Mouse (Mus musculus): Measurements from ENCODE around the gene Gm10337. TPM values are rescaled to one million over a fixed set of nuclear protein-coding genes. Genes with fewer than 3 reads are reported as not detected.

Gm10337 gene
- total RNA-seq (2022): 1 to 10 TPM in 3 of 4 experiments, not detected in 1; 3.5 to 9.2 (median 8.3) TPM

GRCm38 (mm10) chr15:102503447-102503846 lies at the start of gene Gm10337:
Gene Gm10337 (plus strand): TSS chr15:102503722.
- no peak for DNase-seq

DNA sequence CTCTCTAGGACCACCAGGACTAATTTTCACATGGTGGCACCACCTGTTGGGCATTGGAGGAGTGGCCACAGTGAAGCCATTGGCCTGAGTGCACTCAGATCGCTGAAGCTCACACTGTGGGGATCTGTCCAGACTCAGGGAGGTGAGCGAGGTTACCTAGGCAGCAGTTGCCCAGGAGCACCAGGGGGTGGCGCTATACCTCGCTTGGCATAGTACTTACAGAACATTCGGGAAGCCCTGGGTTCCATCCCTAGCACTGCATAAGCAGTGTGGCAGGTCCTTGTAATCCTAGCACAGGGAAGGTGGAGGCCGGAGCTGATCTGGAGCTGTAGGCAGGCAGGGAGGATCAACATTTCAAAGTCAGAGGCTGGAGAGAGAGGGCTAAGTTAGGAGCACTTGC lies 47.5 kb upstream of the Gm10337 start:
- DNase-seq: no peak

- no peak for DNase-seq
Observed at GRCm38 (mm10) chr15:102458050-102458736, 45.3 kb upstream of the Gm10337 start.

GRCm38 (mm10) chr15:102458904-102459317 lies 44.6 kb upstream of the Gm10337 start, which contains the start of gene Prr13:
Gene Prr13 (plus strand): TSS chr15:102459028.
- DNase-seq: peak; percentile 92

GRCm38 (mm10) chr15:102459381-102459780 lies 44.1 kb upstream of the Gm10337 start:
- no peak for DNase-seq

DNA sequence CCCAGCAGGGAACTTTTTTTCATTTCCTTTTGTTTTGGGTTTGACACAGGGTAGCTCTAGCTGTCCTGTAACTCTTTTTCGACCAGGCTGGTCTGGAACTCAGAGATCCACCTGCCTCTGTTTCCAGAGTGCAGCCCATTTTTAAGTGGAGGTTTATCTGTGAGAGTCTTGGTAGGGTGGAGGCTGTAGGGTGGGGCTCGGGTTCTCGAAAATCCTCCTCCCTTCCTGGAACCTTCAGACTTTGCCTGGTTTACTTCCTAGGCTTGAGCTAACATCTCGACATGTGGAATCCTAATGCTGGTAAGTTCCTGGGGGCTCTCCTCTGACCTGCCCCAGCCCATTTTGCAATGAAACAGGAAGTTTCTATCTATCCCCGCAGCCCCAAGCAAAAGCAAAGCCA lies 43.7 kb upstream of the Gm10337 start:
- DNase-seq: no peak

DNA sequence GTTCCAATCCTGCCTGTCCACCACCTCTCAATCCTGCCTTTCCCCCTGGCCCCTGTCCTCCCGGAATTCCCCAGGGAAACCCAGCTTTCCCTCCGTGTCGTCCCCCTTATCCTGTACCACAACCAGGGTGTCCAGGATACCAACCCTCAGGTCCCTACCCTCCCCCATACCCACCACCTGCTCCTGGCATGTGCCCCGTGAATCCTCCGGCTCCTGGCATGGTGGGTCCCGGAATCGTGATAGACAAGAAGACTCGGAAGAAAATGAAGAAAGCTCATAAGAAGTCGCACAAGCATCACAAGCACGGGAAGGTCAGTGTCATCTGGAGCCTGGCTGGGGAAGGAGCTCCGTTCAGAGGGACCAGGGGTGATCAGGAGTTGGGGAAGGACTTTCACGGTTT lies 43.1 kb upstream of the Gm10337 start:
- DNase-seq: no peak

GRCm38 (mm10) chr15:102460971-102461370 lies 42.6 kb upstream of the Gm10337 start:
- no peak for DNase-seq

DNA sequence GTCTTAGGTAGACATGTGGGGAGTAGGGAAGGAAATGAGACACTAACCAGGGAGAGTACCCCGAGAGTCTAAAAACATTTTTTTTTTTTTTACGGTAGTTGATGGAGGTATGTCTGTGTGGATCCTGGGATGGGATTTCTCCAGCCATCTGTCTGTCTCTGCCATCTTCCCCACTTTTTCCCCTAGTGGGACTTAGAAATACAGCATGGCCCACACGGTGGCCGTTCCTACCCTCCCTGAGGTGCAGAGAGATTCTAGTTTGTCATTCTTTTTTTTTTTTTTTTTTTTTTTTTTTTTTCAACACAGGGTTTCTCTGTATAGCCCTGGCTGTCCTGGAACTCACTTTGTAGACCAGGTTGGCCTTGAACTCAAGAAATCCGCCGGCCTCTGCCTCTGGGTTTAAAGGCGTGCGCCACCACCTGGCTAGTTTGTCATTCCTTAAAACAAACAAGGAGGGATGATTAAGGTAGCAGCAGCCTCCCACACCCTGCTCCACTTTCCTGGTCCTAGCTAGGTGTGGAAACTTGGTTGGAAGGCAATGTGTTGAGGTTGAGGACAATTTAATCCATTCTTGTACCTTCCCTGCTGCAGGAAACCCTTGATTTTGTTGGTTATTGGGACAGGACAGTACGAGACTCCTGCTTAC lies 42.0 kb upstream of the Gm10337 start:
- DNase-seq: no peak

DNA sequence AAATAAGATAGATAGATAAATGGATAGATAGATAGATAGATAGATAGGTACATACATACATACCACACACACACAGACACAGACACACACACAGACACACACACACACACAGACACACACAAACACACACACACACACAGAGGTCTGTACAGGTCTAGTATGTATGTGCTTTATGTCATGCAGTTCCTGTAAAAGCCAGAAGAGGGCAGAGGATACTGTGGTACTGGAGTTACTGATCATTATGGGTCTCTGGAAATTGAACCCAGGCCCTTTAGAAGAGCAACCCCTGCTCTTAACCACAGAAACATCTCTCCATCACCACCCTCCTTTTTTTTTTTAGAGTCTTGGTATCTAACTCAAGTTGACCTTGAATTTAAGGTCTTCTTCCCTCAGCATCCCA lies 39.9 kb upstream of the Gm10337 start:
- no peak for DNase-seq

DNA sequence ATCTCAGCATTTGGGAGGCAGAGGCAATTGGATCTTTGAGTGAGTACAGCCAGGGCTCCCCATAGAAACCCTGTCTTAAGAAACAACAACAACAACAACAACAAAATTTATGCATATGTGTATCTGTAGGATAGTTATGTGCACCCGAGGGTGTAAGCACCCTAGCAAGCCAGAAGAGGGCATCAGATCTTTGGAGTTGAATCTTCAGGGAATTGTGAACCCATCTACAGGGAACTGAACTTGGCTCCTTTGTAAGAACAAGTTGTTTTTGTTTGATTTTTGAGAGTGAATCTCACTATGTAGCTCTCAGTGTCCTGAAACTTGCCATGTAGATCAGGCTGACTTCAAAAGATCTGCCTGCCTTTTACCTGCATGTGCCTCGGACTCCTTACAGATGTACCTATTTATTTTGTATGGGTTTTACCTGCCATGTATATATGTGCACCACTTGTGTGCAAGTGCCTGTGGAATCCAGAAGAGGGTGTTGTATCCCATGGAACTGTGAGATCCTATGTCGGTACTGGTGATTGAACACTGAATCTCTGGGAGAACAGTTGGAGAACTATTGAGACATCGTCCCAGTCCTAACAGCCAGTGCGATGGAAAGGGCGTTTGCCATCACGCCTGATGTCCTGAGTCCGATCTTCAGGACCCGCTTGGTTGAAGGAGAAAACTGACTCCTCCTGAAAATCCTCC lies 34.7 kb upstream of the Gm10337 start:
- DNase-seq: no peak

DNA sequence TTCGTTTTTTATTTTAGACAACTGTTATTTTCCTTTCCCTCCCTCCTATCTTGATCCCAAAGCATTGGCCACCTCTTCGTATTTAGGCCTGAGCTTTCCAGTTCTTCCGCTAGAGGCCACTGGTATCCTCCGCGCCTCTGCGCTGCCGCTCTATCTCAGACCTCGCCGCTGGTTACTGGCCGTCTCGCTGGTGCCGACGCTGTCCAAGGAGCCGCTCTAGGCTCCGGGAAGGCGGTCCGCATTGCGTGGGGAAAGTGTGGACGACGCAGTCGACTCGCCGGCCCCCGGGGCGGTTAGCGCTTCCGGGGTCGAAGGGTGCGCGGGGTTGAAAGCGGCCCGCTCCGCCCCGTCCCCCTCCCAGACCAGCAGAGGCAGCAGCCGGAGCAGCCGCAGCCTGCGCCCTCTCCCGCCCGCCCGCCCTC lies 33.3 kb upstream of the Gm10337 start, which contains the start of gene Pcbp2:
Gene Pcbp2, plus strand, starts transcription at position 357 of the 422 bp plus-strand sequence.
- DNase-seq: peak; percentile 96

- peak; percentile 76 for DNase-seq
Observed at GRCm38 (mm10) chr15:102470605-102471294, 32.8 kb upstream of the Gm10337 start.

DNA sequence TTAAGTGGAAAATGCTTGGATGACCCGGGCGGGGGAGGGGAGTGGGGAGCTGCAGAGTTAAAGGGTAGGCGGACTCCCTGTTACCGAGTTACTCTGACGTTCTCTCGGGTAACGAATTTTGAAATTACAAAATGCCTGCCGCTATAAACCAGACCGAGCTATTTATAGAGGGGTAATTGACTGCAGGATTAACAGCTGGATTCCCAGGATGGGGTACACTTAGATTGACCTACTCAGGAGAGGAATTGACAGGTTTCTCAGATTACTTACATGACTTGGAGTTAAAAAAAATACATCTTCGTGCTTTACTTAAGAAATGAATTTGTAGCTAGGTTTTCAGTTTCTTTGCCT lies 32.3 kb upstream of the Gm10337 start:
- no peak for DNase-seq

GRCm38 (mm10) chr15:102471727-102472126 lies 31.8 kb upstream of the Gm10337 start:
- no peak for DNase-seq

GRCm38 (mm10) chr15:102473246-102473645 lies 30.3 kb upstream of the Gm10337 start:
- no peak for DNase-seq

DNA sequence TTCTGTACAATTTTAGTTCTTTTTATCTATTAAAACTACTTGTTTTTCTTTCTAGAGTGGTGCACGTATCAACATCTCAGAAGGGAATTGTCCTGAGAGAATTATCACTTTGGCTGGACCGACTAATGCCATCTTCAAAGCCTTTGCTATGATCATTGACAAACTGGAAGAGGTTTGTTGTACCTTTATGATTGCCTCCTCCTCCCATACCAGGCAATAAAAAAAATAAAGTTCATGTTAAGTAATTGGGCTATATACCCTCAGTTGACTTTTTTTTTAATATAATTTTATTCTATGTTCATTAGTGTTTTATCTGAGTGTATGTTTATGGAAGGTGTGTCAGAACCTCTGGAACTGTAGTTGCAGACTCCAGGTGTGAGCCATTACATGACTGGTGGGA lies 29.0 kb upstream of the Gm10337 start:
- no peak for DNase-seq

DNA sequence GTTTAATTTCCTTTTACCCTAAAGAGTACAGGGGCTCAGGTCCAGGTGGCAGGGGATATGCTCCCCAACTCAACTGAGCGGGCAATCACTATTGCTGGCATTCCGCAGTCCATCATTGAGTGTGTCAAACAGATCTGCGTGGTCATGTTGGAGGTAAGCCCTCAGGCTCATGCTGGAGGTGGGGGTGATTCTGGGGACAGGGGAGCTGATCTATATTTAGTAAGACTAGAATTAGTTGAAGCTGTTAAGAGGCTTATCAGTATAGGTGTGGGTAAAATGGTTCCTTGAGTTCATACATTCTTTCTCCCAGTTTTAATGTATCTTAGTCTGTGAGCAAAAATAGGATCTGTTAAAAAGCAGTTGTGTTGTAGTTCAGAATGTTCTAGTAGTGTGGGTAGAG lies 20.4 kb upstream of the Gm10337 start:
- DNase-seq: no peak

GRCm38 (mm10) chr15:102485853-102486252 lies 17.7 kb upstream of the Gm10337 start:
- DNase-seq: no peak

- no peak for DNase-seq
Observed at GRCm38 (mm10) chr15:102487664-102488063, 15.9 kb upstream of the Gm10337 start.

GRCm38 (mm10) chr15:102498322-102498721 lies 5.2 kb upstream of the Gm10337 start:
- DNase-seq: no peak

DNA sequence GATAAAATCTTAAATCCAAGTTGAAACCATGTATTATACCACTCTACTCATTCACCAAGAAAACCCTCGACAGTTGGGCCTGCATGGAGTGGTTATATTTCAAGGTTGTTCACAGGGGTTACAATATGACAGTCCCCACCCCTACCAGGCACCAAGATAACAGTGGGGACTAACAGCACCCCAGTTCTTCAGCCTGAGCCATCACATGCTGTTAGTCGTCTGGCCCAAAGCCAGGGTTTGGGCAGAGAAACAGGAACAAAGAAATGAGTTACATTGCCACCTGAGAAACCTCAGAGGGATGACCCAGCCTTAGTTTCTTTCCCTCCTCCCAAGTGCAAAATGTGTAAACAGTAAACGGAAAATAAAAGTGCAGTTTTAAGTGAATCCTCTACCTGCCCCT lies 4.2 kb upstream of the Gm10337 start:
- DNase-seq: no peak

GRCm38 (mm10) chr15:102499851-102500250 lies 3.7 kb upstream of the Gm10337 start:
- no peak for DNase-seq

All from adrenal gland, adult 8-10 months (tissue).